Mouse (Mus musculus) bone marrow, adult 2 months (tissue): ENCODE results near the gene Sppl2a.

Experiments used
- CTCF ChIP-seq: fragments of 200-500 bp; IDR thresholded peaks from 2 replicates; pipeline ENCODE4 v1.5.1; 2011; ENCODE audit warnings: low read length, control low read depth; ENCODE audit not compliant: control insufficient read depth, insufficient read depth
- POLR2A ChIP-seq: fragments of 200-500 bp; IDR thresholded peaks from 2 replicates; pipeline ENCODE4 v1.6.1; 2011; ENCODE audit warnings: low read depth, mild to moderate bottlenecking, control low read depth, low read length, borderline replicate concordance; ENCODE audit not compliant: control insufficient read depth

GRCm38 (mm10) chr2:126943211-126943610, 10.2 kb upstream of the Sppl2a start:
- no peak for TF ChIP-seq CTCF
- no peak for TF ChIP-seq POLR2A
